Mouse (Mus musculus): ENCODE data around the gene Ube2n.

GRCm38 (mm10) chr10:95514656-95515292 is at the start of gene Ube2n:
- TF ChIP-seq POLR2A (IDR thresholded peaks at IDR 0.05; ENCODE audit: insufficient read depth, low read length) (peak; percentile 87), CTCF (IDR thresholded peaks at IDR 0.05; ENCODE audit: low read depth, low read length) (no peak)

Measured in ES-Bruce4 (cell line).